Mouse (Mus musculus) left cerebral cortex, adult 18-20 months (tissue): Measurements from ENCODE around the gene 4930453N24Rik. TPM values are rescaled to one million over a fixed set of nuclear protein-coding genes. Genes with fewer than 3 reads are reported as not detected.

Source experiments
- DNase-seq, 2 experiments: peaks; one replicate each; pipeline ENCODE4 v3.0.0; 2021 to 2022; ENCODE audit warnings: low spot score in 2 of 2, mixed read lengths in 1 of 2
- long read RNA-seq, 2 experiments: library from polyadenylated mRNA; stranded (forward); transcript quantifications; one replicate each; pipeline ENCODE4 v2.0.0; 2021
- total RNA-seq, 2 experiments: library from RNA; stranded (reverse); gene quantifications; 2 replicates each; pipeline ENCODE4 v1.2.3; 2021

Gene 4930453N24Rik
- total RNA-seq, result 10 to 100 TPM; 22.7 to 24.8 TPM
- long read RNA-seq, experiment 1, full-length matches to known transcripts, result 25 of 31 reads
- long read RNA-seq, experiment 1, partial matches to known transcripts, result 1 of 31 reads
- long read RNA-seq, experiment 1, other reads (novel, unspliced or antisense), result 5 of 31 reads
- long read RNA-seq, experiment 2, full-length matches to known transcripts, result 8 of 9 reads
- long read RNA-seq, experiment 2, partial matches to known transcripts, result 0 of 9 reads
- long read RNA-seq, experiment 2, other reads (novel, unspliced or antisense), result 1 of 9 reads

DNA sequence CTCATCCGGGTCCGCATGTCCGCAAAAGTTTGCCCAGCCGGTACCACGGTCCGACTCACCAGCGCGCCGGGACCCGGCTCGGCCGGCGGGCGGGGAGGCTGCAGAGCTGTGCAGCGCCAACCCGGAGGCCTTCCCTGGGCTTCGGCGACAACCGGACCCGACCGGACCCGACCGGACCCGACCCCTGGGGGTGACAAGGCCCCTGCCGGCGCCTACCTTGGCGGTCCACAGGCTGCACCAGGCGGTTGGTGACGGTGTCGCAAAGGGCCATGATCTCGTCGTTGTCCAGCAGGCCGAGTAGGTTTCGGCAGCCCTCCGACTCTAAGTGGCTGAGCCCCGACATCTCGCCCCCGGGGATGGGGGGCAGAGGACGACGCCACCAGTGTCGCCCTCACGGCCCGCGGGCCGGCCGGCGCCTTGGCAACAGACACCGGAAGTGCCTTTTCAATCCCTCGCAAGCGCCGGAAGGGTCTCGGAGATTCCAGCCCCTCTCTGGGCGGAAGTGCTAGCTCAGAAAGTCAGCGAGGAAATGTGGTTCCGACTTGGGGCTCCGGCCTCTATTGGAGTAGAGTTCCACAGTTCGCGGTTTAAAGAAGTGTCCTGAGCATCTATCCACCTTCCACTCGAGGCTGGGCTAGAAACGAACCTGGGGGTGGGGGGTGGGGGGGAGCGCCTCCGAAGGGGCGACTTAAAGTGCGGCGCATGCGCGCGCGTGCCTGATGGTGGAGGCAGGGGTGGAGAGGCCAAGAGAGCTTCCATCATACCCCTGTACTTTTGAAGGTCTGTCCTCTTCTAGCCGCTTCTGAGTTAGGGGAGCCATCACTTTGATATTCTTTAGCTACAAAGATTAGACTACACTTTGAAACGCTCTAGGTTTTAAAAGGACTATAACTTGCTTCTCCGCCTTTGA, at the start of gene 4930453N24Rik:
Gene 4930453N24Rik, minus strand, starts transcription at position 641 of the 910 bp plus-strand sequence.
- peak; percentile 80 to 86 for DNase-seq

DNA sequence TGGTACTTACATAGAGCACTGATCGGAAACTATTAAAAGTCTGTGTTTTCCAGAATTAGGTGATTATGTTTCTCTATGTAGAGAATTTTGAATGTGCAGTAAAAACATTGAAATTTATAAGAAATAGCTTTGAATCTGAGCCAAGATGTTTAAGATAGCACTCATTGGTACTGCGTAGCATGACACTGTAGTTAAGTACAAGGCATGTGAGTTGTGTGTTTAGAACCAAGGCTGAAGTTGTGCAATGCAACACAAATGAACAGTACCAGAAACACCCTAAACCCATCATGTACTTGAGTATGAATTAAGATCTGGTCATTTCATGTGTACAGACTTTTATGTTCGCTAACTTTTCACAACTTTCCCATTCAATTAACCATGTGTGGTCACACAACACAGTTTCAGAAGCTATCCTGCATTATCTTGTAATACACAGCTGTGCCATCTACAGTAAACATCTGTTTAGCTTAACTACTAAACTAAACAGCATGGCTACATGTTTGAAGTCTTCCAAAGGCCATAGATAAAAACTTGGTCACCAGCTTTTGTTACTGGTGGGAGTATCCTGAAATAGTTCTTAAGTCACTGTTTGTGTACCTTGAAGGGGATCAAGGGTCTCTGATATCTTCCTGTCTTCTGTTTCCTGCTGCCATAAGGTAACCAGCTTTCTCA, 46.3 kb upstream of the 4930453N24Rik start:
- DNase-seq, result no peak

DNA sequence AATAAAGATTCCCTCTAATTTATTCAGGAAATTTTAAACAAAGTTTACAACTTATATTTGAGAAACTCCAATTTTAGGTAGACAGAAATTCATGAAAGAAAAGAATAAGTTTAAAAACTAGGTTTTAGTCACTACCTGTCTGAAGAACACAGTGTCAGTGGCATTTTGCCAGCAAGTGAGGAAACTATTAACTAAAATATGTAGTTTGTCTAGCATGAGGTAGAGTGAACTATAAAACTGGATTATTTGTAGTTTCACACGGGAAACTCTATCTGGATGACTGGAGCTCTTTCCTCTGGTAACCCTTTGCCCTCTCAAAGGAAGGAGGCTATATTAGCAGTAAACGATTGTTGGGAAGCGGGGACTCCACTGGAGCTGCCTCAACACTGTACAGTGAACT, 32.1 kb upstream of the 4930453N24Rik start:
- DNase-seq, result no peak

DNA sequence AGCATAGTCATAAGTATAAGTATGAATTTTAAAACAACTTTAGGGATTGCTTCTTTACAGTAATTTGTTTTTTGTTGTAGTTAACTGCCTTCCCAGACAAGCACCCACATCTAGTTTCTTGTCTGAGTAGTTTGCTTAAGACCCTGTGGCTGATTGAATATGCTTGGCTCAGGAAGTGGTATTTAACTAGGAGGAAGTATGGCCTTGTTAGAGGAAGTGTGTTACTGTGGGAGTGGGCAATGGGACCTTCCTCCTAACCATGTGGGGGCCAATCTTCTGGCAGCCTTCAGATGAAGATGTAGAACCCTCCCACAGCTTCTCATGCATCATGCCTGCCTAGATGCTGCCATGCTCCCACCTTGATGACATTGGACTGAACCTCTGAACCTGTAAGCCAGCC, 30.7 kb upstream of the 4930453N24Rik start:
- no peak for DNase-seq

DNA sequence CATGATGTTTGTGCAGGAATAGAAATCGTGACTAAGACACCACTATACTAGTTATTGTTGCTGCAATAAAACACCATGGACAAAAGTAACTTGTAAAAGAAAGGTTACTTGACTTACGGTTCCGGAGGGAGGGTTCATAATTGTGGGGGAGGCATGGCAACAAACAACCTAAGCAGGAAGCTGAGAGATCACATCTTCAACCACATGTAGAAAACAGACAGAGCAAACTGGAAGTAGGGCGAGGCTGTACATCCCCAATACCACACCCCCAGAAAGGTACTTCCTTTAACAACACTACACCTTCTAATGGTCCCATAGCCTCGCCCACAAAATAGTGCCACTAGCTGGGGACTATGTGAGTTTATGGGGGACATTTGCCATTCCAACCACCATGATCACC, 29.4 kb upstream of the 4930453N24Rik start:
- DNase-seq, result no peak

DNA sequence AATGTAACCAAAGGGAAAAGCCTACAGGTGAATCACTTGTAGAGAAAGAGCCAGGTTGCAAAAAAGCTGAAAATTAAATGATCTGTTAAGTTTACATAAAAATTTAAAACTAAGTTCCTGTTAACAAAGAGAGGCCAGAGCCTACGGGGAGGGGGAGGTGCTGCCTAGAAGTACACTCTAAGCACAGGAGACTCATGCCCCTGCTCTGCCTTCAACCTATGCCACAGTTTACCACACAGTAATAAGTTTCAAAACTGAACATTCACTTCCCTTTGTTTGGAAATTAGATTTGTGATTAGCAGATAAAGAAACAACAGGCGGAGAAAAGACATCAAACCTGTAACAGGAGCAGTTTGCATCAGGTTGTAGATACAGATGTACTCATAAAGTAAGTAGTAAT, 23.8 kb upstream of the 4930453N24Rik start:
- no peak for DNase-seq

DNA sequence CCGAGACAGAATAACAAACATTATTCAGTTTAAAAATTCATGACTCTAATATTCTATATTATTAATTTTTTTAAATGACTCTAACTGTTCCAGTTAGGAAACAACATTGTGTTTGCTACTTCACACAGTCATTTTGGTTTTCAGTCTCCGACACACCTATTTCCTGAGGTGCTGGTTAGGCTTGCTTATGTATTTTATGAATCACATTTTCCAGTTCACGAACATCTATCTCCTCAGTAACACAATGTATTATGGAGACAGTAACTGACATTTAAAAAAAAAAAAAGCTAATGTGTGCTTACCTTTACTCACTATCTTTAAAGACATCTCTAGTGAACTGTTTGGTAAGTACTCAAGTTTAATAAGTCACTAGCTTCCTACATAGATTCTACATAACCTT, 18.7 kb upstream of the 4930453N24Rik start:
- no peak for DNase-seq

DNA sequence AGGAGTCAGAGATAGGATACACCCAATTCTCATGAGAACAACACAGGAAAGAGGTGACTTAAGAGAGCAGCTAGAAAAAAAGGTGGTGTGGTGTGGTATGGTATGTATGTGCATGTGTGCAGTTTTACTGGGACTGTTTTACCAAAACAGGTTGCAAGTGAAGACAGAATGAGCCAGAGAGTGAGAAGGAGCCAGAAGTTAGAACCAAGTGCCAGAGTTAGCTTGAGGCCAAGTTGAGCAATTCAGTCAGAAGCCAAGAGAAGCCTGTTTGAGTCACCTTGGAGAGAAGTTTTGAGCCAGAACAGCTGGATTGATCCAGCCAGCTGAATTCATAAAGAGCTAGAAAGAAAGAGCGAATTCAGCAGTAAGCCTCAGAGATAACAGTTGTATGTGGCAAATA, 4.6 kb upstream of the 4930453N24Rik start:
- no peak for DNase-seq

DNA sequence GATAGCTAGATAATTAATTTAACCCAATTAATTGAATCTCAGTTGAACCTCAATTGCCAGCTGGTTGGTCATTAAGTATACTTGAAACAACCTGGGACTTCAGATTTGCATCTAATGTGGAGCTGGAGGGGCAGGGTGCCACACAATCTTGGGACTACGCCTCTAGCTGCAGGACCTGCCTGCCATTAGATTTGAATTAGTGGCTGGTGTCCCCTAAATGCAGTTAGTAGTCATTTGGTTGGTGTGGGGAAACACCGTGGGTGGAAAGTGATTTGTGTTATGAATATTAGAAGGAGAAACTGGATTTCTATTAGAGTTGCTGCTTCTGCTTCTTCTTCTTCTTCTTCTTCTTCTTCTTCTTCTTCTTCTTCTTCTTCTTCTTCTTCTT, 464 bp upstream of the 4930453N24Rik start:
- no peak for DNase-seq

DNA sequence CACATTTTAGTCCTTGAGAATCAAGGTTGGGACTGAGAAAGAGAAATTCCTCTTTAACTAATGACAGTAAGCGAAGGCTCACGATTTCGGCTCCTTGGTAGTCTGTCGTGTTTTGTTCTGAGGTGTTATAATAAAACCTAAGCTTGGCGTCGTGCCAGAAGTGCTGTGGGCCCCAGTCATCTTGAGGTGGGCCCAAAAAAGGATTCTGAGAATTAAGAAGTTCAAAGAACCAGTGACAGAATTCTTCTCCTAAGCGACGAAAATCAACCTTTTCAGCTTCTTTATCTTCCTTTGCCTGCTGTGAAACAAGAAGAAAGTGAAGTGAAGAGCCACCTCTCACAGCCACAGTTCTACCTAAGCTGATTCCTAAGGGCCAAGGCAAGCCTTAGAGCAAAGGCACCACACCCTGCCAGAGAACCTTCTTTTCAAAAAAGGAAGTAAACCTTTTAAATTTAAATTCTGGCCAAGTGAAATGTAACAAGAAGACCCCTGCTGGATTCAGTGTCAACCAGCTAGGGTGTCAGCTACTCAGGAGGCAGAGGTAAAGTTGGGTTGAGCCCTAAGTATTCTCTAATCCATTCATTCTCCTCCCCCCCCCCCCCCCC, 4.2 kb downstream of the 4930453N24Rik start:
- DNase-seq, result no peak

DNA sequence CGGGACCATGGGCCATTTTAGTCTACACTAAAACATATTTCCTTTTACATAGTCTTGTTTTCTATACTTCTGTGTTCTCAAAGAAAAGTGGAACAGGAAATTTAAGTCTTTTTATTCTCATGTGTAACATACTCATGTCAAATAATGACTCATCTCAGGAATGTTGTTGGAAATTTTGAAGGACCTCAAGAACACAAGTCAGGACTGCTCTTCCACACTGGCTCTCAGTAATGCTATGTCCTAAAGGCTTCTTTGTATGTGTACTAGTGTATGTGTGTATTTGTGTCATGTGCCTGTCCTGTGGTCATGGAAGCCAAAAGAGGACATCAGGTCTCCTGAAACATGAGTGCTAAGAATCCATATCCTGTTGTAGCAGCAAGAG, 11.7 kb downstream of the 4930453N24Rik start:
- DNase-seq, result no peak

DNA sequence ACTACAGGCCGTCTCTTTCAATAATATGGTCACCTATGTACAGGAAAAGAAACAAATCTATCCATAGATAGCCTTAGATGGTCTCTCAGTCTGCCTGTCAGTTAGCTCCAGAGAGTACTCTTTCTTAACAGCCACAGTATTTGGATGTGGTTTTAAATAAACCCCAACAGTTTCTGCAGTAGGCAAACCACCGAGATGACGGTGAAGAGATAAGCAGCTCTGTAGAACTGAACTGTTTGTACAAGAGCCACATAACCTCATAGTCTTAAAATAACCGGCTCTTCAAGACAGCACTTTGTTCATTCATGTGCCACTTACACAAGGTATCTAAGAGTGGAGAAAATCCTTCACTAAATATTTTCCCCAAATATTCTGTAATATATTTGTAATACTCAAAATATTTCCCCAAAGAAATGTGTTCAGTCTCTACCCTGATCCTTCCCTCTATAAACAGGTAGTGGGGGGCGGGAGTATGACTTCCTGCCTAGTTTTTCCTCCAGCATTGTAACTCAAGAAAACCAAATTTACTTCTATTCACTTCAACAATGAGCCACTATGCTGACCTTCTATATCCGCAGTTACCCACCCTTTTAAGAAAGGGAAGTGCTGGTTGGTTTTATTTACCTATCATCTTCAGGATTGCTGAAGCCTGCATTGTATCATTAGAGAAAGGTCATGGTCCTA, 12.3 kb downstream of the 4930453N24Rik start:
- no peak for DNase-seq

DNA sequence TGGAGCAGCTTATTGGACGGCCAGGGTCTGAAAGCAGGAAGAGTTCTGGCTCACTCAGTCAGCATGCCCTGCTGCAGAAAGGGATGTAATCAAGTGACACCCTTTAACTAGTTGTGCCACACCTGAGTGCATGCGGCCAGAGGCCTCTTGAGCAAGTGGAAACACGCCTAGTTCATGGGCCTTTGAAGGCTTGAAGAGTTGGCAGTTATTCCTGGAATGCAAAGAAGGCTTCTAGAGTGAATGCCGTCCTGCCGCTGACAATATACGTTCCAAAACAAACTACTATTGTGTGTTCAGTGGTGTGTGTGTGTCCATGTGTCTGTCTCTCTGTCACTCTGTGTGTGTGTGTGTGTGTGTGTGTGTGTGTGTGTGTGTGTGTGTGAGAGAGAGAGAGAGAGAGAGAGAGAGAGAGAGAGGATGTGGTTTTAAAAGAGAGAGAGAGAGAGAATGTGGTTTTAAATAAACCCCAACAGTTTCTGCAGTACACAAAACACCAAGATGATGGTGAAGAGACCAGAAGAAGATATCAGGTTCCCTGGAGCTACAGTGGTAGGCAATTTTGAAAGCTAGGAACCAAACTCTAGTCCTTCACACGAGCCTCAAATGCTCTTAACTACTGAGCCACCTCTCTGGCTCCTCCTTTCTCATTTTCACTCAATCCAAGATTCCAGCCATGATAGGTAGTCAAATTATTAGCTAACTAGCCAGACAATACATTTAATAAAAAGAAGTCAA, 13.1 kb downstream of the 4930453N24Rik start:
- no peak for DNase-seq

DNA sequence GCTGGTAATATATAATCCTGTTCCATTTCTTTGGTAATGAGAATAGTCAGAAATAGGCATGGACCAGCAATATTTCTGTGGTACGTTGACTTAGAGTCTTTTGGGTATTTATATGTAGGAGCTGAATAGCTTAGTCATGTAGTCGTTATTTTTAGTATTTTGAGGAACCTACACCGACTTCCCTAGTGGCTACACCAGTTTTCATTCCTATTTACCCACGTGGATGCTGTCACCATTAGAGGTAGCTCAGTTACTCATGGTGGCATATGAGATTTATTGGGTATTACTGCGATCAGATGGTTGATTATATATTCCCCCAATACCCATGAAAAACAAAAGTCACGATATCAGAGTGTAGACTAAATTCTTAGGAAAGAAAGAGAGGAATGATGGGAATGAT, 14.6 kb downstream of the 4930453N24Rik start:
- DNase-seq, result no peak

DNA sequence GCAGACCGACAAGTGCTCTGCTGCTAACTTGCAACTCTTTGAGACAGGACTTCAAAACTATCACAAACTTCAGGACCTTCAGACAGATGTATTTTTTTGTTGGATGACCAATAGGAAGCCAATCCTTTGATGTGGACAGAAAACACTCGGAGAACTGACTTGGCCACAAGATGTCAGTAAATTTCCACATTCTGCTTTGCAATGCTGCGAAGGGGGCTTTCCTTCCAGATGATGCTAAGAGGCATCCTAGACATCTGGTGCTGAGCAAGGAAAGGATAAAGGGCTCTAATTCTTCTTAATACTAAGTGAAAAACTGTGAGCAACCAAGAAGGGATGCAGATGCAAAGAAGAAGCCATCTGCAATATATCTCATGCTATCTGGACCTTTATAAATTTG, 16.2 kb downstream of the 4930453N24Rik start:
- DNase-seq, result no peak

DNA sequence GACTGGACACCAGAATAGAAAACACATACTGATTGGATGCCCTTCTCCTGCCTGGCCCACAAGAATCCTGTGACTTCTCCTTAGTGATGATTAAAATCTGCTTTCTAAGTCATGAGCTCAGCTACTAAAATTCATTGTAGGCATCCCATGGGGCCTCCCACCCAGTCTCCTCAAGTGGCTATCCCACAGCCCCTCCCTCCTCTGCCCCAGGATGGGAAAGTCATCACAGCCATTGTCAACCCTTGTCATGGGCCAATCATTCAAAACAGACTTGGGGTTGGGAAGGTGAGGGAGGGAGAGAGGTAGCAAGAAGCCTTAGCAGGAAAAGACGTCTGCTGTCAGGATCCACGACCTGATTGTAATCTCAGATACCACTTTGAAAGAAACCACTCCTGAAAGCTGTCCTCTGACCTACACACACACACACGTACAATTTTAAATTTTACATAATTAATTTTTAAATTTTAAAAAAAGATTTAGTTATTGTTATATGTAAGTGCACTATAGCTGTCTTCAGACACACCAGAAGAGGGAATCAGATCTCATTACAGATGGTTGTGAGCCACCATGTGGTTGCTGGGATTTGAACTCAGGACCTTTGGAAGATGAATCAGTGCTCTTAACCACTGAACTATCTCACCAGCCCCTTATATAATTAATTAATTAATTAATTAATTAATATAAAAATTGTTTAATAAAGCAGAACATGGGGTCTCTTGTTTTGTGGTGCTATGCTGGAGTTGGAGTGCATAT, 16.8 kb downstream of the 4930453N24Rik start:
- no peak for DNase-seq

DNA sequence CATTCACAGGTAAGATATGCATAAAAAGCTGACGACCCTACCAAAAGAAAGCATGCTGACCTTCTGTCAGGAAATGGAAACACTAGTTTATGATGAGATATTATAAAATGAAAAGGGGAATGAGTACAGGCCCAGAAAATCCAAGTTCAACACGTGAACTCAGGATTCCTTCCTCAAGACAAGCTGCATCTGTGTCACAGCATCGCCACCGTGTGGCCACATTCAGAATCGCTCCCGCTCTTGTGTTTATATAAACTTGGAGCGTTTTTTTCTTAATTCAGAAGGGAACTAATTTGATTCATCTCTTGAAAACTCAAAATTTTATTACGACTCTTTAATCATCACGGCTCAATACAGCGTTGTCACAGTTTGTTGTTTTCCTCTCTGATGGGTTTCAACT, 22.7 kb downstream of the 4930453N24Rik start:
- DNase-seq, result peak; percentile 70 to 75

DNA sequence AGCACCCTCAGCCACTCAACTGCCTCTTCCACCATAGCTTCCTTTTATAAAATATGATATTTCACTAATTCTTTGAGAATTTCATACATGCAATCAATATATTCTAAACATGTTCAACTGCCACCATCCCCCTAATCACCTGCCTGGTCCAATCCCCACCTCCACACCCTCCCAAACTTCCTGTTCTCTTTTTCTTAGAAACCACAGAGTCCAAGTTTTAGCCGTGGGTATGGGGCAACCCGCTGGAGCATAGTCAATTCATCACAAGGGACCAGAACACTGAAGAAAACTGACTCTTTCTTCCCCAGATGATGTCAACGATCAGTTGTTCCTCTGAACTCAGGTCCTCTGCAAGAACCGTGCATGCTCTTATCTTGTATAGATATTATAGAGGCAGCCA, 25.9 kb downstream of the 4930453N24Rik start:
- no peak for DNase-seq

DNA sequence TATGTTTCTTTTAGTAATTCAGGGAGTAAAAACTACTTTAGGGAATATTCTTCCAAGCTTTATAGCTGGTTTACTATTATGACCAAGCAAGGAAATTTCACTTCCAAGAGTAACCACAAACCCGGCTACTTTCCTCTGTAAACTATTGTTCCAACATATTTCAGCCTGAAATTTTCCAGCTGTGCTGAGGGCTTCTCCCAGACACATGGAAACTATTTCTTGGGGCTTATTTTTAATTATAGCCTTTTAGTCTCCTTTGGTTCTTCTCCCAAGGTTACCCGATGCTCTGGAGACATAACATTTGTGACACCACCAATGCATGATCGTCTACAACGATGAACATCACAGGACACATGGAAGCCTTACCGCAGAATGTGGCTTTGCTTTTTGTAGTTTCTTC, 33.7 kb downstream of the 4930453N24Rik start:
- no peak for DNase-seq
